Mouse (Mus musculus): ENCODE measurements around the gene Tgfbrap1. TPM values are rescaled to one million over a fixed set of nuclear protein-coding genes. Genes with fewer than 3 reads are reported as not detected.

Gene Tgfbrap1
- total and polyA plus RNA-seq, 2 experiments from 2014 or later = 4.5 to 8.7 TPM

- H3K27me3 ChIP-seq (ENCODE audit: control insufficient read depth, insufficient read depth, low read length) = no peaks in the 10 kb centered on the region
- H3K9ac ChIP-seq (replicated peaks; ENCODE audit: low read depth, low read length) = no peak overlapping the region
- H3K27ac ChIP-seq (ENCODE audit: low read depth) = no peak overlapping the region
- H3K9me3 ChIP-seq (replicated peaks; ENCODE audit: control insufficient read depth, low read length) = no peaks in the 10 kb centered on the region
- DNase-seq (ENCODE audit: low spot score) (no peak), ATAC-seq (ENCODE audit: insufficient read depth, low read depth) (no peak)
- peaks cover 9% of the 10 kb centered on the region; the same call in 1 of the 2 replicates for H3K4me1 ChIP-seq (ENCODE audit: control insufficient read depth, insufficient read depth)
- H3K36me3 ChIP-seq (replicated peaks; ENCODE audit: control insufficient read depth, insufficient read depth, low read length) = no peaks in the 10 kb centered on the region
- no peak overlapping the region for H3K4me2 ChIP-seq (ENCODE audit: low read depth, low read length)
- no peak overlapping the region for H3K4me3 ChIP-seq (ENCODE audit: low read depth, low read length)
- 87% methylated on average over 4 of the region's 4 CpGs for WGBS
- TF ChIP-seq CTCF (IDR thresholded peaks at IDR 0.05; ENCODE audit: low read depth) = no peak
- no peak for TF ChIP-seq EP300 (IDR thresholded peaks at IDR 0.05; ENCODE audit: low read depth)
Measured at GRCm38 (mm10) chr1:43010461-43010860, 88.0 kb downstream of the Tgfbrap1 start.

DNA sequence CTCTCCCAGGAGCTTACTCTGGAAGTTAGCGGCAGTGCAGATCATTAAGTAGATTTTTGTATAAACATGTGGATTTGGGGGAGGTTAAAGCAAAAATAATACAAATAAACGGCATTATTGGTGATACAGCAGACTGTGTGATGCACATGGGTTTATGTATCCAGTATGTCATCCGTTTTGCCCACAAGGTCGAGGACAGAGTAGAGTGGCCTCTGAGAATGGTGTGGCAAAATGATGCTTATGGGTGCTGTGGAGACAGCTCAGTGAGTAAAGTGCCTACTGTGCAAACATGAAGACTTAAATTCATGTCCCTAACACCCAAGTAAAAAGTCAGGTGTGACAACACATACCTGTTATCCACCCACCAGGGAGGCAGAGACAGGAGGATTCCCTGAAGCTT is 91.9 kb downstream of the Tgfbrap1 start:
- Histone ChIP-seq H3K4me1 (ENCODE audit: control insufficient read depth, insufficient read depth) (peaks cover 10% of the 10 kb centered on the region; the same call in 1 of the 2 replicates), H3K4me2 (ENCODE audit: low read depth, low read length) (peak overlapping the region; percentile 52; the same call in 1 of the 2 replicates), H3K9me3 (replicated peaks; ENCODE audit: control insufficient read depth, low read length) (no peaks in the 10 kb centered on the region), H3K27me3 (ENCODE audit: control insufficient read depth, insufficient read depth, low read length) (no peaks in the 10 kb centered on the region), H3K27ac (ENCODE audit: low read depth) (no peak overlapping the region), H3K36me3 (replicated peaks; ENCODE audit: control insufficient read depth, insufficient read depth, low read length) (no peaks in the 10 kb centered on the region), H3K9ac (replicated peaks; ENCODE audit: low read depth, low read length) (no peak overlapping the region), H3K4me3 (ENCODE audit: low read depth, low read length) (no peak overlapping the region)
- no peak for DNase-seq (ENCODE audit: low spot score)
- no peak for ATAC-seq (ENCODE audit: insufficient read depth, low read depth)
- TF ChIP-seq CTCF (IDR thresholded peaks at IDR 0.05; ENCODE audit: low read depth) = no peak
- no peak for TF ChIP-seq EP300 (IDR thresholded peaks at IDR 0.05; ENCODE audit: low read depth)
- 61% methylated on average over 4 of the region's 4 CpGs for WGBS

GRCm38 (mm10) chr1:43006051-43006514 is 92.4 kb downstream of the Tgfbrap1 start:
- Histone ChIP-seq H3K27me3 (ENCODE audit: control insufficient read depth, insufficient read depth, low read length) (no peaks in the 10 kb centered on the region), H3K4me1 (ENCODE audit: control insufficient read depth, insufficient read depth) (peaks cover 10% of the 10 kb centered on the region; the same call in 1 of the 2 replicates), H3K4me2 (ENCODE audit: low read depth, low read length) (peak overlapping the region; percentile 52), H3K4me3 (ENCODE audit: low read depth, low read length) (peak overlapping the region; percentile 24), H3K27ac (ENCODE audit: low read depth) (no peak overlapping the region), H3K36me3 (replicated peaks; ENCODE audit: control insufficient read depth, insufficient read depth, low read length) (no peaks in the 10 kb centered on the region), H3K9me3 (replicated peaks; ENCODE audit: control insufficient read depth, low read length) (no peaks in the 10 kb centered on the region), H3K9ac (replicated peaks; ENCODE audit: low read depth, low read length) (no peak overlapping the region)
- DNase-seq (ENCODE audit: low spot score) (peak; percentile 28), ATAC-seq (ENCODE audit: insufficient read depth, low read depth) (peak; percentile 64; the same call in 1 of the 2 replicates)
- 21% methylated on average over 13 of the region's 13 CpGs for WGBS
- TF ChIP-seq CTCF (IDR thresholded peaks at IDR 0.05; ENCODE audit: low read depth) = no peak
- TF ChIP-seq EP300 (IDR thresholded peaks at IDR 0.05; ENCODE audit: low read depth) = no peak

Small RNAs within 50 kb of the gene (microRNA-seq; reads per million reads assigned to microRNA genes)
- not detected for gene Gm24001

Other genes starting within 250 kb of the Tgfbrap1 start
- 41.5 and 64.3 TPM in 2 replicates for gene Mrps9, start 247.4 kb downstream of the Tgfbrap1 start, total RNA-seq (2014; rRNA removed; ENCODE audit: low replicate concordance)
- gene Mrps9, start 247.4 kb downstream of the Tgfbrap1 start, polyA plus RNA-seq (2015; fragmentation: Nextera tagmentation; extraction: Ambion mirVana) = 85.0 and 85.6 TPM in 2 replicates
- not detected in 2 replicates for gene Gpr45, start 145.8 kb downstream of the Tgfbrap1 start, total RNA-seq (2014; rRNA removed; ENCODE audit: low replicate concordance)
- 1.00 and 1.0 TPM in 2 replicates for gene Gpr45, start 145.8 kb downstream of the Tgfbrap1 start, polyA plus RNA-seq (2015; fragmentation: Nextera tagmentation; extraction: Ambion mirVana)
- 14.8 and 18.5 TPM in 2 replicates for gene AI597479, start 73 bp upstream of the Tgfbrap1 start, total RNA-seq (2014; rRNA removed; ENCODE audit: low replicate concordance)
- gene AI597479, start 73 bp upstream of the Tgfbrap1 start, polyA plus RNA-seq (2015; fragmentation: Nextera tagmentation; extraction: Ambion mirVana) = 15.4 and 17.1 TPM in 2 replicates
- 2,555 and 2,942 TPM in 2 replicates for gene Fhl2, start 98.3 kb upstream of the Tgfbrap1 start, total RNA-seq (2014; rRNA removed; ENCODE audit: low replicate concordance)
- gene Fhl2, start 98.3 kb upstream of the Tgfbrap1 start, polyA plus RNA-seq (2015; fragmentation: Nextera tagmentation; extraction: Ambion mirVana) = 974 and 1,129 TPM in 2 replicates